Mouse (Mus musculus) heart, adult 9 months (tissue): ENCODE measurements around the gene Sim1.

Source experiments
- DNase-seq, 2 experiments: peaks; one replicate each; pipeline ENCODE4 v3.0.0; 2022; ENCODE audit warnings: low spot score in 2 of 2

The Sim1 gene

DNA sequence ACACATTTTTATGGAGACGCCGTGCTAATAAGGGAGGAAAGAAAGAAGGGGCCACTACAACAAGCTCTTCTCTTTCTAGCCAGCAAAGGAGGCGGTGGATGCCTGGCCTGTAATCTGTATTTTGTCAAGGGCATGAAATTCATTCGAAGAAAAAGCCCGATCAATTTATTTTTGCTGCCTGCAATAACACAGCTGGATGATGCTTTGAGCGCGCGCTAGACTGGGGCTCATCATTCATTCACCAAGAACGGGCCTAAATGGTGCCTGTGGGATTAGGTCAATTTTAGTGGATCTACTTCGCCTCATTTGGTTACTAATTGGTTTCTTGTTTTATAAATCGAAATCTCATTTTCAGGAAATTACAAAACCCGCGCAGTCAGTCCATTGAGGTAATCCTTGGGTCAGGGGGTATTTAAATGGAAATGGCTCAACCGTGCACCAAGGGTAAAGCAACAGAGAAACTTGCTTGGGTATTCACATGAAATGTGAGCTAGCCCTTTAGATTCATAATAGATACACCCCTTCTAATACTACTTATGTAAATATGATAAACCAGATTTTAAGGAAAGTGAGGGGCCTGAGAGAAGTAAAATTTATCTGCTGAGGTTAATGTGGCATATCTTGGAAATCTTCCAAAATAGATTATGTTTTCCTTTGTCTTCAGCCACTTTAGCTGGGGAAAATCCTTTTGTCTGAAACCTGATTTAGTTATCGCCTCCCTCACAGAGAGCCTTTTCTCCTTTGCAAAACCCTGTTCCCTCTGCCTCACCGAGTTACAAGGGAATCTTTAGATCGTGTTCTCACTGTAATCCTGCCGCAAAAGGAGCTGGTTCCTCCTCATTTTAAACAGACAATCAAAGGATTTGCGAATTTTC, 7.3 kb downstream of the Sim1 start:
- no peak for DNase-seq

- no peak for DNase-seq
These were observed 8.5 kb downstream of the Sim1 start for GRCm38 (mm10) chr10:50902741-50903715.

DNA sequence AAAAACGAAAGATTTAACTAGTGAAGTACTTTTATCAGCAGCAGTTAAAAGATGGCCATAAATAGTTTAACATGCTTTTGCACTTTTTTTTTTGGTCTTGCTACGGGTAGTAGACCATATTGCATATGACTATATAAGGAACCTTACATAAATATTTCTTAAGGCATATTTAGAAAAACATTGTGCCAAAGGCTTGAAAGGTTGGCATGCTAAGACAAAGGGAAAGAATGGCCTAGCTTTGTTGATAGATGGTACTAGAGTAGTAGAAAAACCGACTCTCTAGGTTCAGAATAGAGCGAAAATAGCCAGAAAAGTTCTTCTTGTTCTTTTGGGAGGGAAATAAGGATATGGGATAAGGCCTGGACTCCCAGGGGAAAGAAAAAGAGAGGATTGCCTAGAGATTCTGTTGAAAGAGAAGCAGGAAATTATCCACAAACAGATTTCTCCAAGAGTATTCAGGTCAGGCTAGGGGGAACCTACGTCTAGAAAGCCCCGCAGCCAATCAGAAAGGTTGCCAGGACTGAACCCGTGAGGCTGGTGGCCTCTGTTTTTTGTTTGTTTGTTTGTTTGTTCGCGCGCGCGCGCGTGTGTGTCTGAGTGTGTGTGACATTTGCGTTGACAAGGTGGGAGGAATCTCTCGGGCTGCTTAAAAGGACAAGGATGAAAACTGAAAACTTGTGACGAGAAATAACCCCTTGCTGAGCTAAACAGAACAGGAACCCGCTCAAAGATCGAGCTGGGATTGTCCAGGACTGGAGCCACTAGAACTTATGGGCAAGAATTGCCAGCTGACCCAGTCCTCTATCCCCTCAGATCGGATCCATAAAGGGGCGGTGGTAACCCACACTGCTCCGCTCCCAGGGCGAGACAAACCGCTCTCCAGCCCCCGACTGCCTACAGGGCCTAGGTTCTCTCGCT, 9.6 kb downstream of the Sim1 start:
- no peak for DNase-seq

- DNase-seq, result no peak
These were observed 10.5 kb downstream of the Sim1 start for GRCm38 (mm10) chr10:50904764-50905701.

DNA sequence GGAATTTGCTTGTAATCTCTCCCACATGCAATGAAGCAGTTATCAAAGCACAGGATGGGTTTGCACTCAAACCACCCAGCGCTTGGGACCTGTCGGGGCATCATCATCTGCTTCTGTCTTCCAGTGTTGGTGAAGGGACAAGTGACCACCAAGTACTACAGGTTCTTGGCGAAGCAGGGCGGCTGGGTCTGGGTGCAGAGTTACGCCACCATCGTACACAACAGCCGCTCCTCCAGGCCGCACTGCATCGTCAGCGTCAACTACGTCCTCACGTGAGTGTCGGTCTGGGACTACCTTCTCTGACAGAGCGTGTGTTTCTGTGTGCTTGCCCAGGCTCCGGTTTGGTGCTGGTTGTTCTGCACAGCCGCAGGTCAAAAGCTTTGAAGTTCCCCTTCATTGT, 15.8 kb downstream of the Sim1 start:
- no peak for DNase-seq

GRCm38 (mm10) chr10:50910861-50911410, 16.4 kb downstream of the Sim1 start:
- no peak for DNase-seq

GRCm38 (mm10) chr10:50915607-50916006, 21.1 kb downstream of the Sim1 start:
- no peak for DNase-seq

DNA sequence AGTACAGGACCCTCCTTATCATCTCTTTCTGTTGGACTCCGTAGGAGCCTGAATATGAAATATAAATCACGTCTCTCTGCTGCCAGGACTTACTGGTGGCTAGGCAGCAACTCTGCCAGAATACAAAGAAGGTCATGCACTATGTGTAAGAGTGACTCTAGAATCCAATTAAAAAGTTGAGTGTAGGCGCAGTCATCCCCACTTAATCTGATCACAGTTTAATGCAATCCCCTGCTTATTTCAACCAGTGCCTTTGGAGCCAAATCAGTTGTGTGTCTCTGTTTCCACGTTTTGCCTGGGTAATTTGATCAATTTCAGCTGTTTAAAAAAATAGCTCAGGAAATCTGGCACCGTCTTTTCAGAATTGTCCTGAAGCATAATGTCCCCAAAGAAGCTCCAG, 34.7 kb downstream of the Sim1 start:
- DNase-seq, result no peak

GRCm38 (mm10) chr10:50935673-50936072, 41.1 kb downstream of the Sim1 start:
- DNase-seq, result no peak

DNA sequence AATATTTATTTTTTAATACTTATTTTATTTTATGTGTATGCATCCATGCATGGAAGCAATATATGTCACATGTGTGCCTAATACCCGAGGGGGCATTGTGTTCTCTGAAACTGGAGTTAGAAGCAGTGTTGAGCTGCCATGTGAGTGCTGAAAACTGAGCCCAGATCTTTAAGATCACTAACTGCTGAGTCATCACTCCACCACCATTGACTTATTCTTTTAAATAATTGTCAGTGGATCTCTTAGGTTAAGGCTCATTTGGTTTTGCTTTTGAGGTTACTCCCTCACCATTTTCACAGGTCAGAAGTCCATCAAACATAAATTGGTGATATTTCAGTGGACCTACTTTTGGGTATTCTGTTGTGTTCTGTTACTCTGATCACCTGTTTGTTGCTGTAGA, 79.1 kb downstream of the Sim1 start:
- no peak for DNase-seq

DNA sequence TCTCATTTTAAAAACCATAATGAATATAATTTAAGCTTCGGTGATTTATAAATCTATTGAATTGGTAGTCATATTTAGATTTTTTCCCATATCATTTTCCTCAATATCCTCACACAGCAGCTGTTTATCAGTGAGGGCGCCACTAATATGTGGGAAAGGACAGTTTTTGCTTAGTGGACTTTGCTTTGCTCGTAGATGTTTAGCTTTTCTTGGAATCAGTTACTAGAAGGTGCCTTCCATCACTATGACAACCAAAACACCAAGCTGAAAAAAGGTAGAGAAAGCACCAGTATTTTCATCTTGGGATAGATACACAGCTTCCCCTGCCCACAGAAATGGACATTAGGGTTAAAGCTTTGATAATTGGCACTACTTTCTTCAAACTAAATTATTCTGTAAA, 87.3 kb downstream of the Sim1 start:
- no peak for DNase-seq

DNA sequence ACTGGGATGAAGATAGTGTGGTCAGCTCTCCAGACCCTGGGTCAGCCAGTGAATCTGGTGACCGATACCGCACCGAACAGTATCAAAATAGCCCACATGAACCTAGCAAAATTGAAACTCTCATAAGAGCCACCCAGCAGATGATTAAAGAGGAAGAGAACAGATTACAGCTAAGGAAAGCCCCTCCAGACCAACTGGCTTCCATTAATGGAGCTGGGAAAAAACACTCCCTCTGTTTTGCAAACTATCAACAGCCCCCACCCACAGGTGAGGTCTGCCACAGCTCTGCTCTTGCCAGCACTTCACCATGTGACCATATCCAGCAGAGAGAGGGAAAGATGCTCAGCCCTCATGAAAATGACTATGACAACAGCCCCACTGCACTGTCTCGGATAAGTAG, 89.1 kb downstream of the Sim1 start:
- DNase-seq, result no peak

GRCm38 (mm10) chr10:51007798-51008197, 113.2 kb downstream of the Sim1 start:
- DNase-seq, result no peak

GRCm38 (mm10) chr10:51011391-51012150, 117.0 kb downstream of the Sim1 start:
- DNase-seq, result no peak

GRCm38 (mm10) chr10:51014901-51015300, 120.3 kb downstream of the Sim1 start:
- no peak for DNase-seq

DNA sequence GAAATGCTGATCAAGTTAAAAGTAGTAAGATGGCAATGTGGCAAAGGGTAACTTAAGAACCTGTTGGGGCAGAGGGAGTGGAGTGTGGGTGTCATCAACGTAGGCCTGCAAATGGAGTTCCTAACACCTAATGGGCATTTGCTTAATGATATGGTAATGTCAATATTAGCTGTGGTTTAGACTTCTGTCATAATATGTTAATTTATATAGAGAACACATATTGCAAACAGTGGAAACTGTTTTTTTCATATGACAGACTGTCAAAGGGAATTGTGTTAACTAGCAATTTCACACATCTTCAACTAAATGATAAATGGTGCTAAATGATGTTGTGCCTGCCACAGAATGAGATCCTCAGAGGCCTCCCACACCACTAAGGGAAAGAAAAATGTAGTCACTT, 120.8 kb downstream of the Sim1 start:
- DNase-seq, result no peak

DNA sequence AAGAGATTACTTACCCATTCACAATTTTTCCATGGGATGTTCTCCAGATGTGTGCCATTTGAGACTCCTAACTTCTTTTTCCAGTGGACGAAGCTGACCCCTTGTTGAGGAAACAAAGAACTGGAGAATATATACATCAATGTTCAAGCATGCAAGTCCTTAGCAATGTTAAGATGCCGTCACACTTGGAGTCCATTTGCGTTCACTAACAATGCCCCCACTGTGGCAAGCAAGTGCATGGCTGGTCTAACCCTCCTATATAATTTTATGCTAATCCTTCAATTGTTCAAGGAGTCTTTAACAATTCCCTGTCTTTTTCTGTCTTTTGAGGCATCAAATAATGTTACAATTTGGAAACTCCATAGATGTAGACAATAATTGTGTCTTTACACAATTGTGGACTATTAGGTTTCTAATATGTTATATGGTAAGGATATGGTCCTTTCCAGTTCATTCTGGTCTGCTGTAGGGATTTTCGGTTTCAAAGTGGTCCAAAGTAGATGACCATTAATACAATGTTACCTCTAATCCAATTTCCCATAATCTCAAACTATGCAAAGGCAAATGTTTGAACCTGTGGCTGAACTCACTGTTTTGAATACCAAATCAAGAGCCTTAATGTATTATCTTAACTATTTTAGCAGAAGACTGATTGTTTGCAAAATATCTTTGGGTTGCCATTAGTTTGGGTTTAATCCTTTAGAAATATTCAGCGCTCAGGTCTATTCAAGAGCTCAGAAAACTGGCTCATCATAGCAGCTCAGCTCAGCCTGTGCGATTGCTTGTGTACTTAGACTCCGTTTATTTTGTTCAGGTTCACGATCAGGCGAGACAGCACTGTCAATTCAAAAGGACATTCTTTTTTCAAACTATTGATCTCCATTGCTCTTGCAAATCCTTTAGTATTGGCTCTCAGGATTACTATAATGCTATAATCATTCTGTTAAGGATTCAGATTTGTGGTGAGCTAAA, 129.0 kb downstream of the Sim1 start:
- DNase-seq, result no peak
